Mouse (Mus musculus): ENCODE measurements around the gene Cfap45.

DNA sequence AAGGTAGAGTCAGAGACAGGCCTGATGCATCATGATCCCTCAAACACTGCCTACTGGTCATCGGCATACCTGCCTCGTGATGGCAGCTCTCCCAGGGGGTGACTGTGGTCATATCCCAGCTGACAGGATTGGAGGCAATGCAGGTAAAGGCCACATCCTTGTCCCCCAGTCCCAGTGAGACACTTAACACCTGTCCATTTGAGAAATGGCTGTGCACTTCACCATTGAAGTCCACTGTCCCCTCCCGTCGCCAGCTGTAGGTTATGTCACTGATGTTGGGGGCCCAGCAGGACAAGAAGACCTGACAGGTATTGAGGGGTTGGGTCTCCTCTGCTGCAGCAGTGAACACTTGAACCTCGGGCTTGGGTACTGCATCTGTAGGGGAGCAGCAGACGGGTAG is 63.7 kb downstream of the Cfap45 start:
- TF ChIP-seq GATA1 (IDR thresholded peaks at IDR 0.05; ENCODE audit: low read length) (no peak), TAL1 (IDR thresholded peaks at IDR 0.05; ENCODE audit: low read length) (no peak)
